Mouse (Mus musculus) left cerebral cortex, adult 8-10 months (tissue): Measurements from ENCODE around the gene Dzank1. TPM values are rescaled to one million over a fixed set of nuclear protein-coding genes. Genes with fewer than 3 reads are reported as not detected.

Experiments
- DNase-seq, 2 experiments: peaks; one replicate each; pipeline ENCODE4 v3.0.0; 2022; ENCODE audit warnings: low spot score in 2 of 2
- total RNA-seq, 4 experiments: library from RNA; stranded (reverse); gene quantifications; 2 replicates each; pipeline ENCODE4 v1.2.4; 2022

Gene Dzank1
- 100 to 1,000 TPM; 194 to 219 (median 202) TPM for total RNA-seq

DNA sequence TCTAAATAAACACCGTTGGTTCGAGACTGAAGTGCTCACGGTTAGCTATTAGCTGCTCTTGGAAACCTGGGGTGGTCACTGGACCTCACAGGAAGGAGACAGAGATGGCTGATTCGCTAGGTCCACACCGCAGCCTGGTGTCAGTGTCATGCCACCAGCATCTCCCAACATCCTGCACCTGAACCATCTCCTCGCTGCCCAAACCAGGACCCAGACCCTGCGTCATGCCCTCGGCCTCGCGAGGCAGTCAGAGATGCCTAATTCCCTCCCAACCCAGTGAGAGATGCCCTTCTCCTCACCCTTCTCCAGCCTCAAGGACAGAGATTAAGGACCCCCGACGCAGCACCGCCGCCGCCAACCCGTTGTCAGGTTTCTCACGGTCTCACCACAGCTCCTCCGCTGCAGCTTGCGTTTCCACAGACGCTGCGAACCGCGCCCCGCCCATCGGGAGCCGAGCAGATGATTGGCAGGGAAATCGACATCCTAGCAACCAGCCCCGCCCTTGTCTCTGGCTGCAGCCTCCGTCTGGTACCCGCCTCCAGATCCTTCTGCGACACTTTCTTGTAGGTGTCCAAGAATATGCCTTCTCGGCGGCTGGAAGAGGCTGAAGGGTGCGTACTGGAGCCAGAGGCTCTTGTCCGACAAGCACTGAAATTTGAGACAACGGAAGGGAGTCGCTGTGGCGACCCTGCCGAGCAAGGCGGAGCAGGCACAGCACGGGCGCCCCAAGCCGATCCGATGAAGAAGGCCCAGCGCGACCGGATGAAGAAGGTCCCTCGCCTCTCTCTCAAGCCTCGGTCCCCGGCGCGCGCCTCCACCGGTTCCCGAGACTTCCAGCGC, at the start of gene Dzank1, which contains the start of gene Polr3f:
Dzank1 (minus strand) TSS at position 434 of the 840 bp plus-strand sequence.
Polr3f (plus strand) TSS at position 738 of the 840 bp plus-strand sequence.
- DNase-seq = peak; percentile 98

- DNase-seq = peak; percentile 94 to 95
These were observed 28.8 kb upstream of the Dzank1 start, which contains the start of gene Sec23b for GRCm38 (mm10) chr2:144555820-144556552. Gene Sec23b, plus strand, starts transcription at chr2:144556229.

GRCm38 (mm10) chr2:144555286-144555819, 28.1 kb upstream of the Dzank1 start:
- no peak for DNase-seq

GRCm38 (mm10) chr2:144553905-144554304, 26.7 kb upstream of the Dzank1 start:
- DNase-seq = no peak

- DNase-seq = peak; percentile 60 to 65
These were observed 23.3 kb upstream of the Dzank1 start, which contains the start of gene Rbbp9 for GRCm38 (mm10) chr2:144550529-144550928. Gene Rbbp9, minus strand, starts transcription at chr2:144550869.

- no peak for DNase-seq
These were observed 20.3 kb upstream of the Dzank1 start for GRCm38 (mm10) chr2:144547559-144547958.

DNA sequence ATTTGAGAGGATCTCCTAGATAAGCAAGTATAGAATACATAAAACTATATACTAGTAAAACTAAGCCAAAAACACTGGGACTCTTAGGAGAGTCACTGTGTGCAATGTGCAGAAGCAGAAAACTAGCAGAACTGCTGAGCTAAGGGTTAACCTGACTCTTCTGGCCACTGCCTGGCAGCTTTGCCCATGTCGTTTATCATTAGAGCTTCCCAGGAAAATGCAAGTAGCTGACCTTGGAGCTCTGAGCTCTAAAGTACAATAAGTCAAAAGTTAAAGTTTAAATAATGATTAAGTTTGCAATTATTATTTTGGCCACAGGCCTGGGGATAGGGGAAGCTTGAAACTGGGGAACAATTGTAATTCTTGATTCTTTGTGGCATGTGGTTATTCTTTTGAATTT, 18.3 kb upstream of the Dzank1 start:
- no peak for DNase-seq

DNA sequence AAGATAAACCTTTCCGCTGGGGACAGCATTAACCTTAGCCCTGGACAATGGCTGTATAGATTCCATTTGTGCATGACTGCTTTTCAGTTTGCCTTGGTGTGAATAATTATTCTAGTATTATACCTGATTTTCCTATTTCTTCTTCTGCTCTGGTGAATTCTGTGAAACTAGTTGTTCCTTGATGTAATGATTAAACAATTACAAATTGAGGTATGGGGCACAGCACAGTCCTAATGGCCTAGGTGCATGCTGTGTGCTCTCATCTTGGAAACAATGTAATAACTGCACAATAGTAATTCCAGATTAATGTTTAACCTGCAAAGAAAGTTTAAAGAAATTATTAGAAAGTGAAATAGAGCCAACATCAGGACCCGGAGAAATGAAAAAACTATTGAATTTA, 17.8 kb upstream of the Dzank1 start:
- no peak for DNase-seq

- DNase-seq = no peak
These were observed 17.4 kb upstream of the Dzank1 start for GRCm38 (mm10) chr2:144544630-144545029.

DNA sequence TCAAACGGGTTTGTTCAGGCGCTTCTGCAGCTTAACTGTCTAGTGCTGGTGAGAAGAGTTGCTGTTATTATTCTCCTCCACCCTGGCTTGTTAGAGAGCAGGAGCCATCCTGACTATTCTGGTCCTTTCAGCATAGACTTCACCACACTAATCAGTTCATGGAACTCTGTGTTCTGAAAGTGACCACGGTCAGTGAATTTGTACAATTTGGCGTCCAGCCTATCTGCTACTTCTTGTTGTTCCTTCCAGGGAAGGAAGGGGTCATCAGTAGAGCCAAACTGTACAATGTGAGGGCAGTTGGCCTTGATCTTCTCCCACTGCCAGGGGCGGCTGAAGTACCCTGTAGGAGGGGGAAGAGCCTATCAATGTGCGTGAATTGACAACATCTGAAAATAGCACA, 16.5 kb upstream of the Dzank1 start:
- no peak for DNase-seq

DNA sequence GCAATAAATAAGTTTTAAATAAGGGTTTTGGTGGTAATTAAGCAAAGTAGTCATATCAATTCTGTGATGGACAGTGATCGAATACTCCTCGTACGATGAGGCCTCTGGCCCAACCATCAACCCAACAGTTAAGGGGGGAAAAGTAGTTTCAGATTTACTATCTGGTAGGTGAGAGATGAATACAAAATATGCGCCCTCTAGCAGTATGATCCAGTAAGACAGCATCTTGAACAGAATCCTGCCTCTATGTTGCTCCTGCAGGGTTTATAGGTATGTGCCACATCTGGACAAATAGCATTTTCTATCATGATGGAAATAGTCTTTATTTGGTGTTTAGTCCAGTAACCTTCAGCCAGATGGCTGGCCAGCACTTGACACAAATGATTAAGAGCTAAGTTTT, 14.0 kb upstream of the Dzank1 start:
- no peak for DNase-seq

DNA sequence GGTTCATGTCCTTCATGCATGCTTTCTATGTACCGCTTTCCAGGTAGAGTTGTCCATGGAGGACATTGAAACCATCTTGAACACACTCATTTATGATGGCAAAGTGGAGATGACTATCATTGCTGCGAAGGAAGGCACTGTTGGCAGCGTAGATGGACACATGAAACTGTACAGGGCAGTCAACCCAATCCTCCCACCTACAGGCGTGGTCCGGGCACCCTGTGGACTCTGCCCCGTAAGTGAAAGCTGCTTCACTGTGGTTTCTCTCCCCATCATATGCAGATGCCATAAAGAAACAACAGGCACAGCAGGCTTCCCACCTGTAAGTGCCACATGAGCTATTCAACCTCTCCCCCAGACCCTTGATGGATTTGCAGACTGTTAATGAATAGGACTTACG, 9.9 kb upstream of the Dzank1 start:
- no peak for DNase-seq

DNA sequence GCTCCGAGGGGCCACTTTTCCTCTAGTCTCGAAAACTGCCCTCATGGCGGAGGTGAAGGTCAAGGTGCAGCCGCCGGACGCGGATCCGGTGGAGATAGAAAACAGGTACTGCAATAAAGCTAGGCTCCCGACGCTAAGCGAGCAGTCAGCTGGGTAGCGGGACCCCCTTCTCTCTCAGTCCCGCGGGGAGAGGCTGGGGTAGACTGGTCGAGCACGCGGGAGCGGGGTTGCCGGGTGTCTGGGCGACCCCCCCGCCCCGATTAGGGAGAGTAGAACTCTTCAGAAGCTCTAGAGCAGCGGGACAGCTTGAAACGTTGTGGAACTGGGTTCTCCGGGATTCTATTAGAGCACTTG, 584 bp upstream of the Dzank1 start:
- no peak for DNase-seq

DNA sequence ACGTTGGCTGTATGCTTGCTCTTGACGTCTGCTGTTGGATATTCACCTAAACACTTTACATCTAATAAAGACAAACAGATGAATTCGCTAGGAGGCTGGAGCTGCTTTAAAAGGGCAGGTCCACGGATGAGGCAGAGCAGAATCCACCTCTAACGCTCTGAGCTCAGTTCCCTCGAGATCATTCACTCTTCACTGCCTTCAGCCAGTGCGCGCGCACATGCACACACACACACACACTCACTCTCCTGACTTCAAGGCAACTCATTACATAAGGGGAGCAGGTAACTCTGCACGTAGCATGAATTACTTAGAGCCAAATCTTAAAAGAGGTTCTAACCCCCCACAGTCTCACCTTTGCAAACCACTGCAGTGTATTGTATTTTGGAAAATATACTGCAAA, 1.4 kb downstream of the Dzank1 start:
- DNase-seq = no peak

GRCm38 (mm10) chr2:144519772-144520171, 7.4 kb downstream of the Dzank1 start:
- DNase-seq = no peak

DNA sequence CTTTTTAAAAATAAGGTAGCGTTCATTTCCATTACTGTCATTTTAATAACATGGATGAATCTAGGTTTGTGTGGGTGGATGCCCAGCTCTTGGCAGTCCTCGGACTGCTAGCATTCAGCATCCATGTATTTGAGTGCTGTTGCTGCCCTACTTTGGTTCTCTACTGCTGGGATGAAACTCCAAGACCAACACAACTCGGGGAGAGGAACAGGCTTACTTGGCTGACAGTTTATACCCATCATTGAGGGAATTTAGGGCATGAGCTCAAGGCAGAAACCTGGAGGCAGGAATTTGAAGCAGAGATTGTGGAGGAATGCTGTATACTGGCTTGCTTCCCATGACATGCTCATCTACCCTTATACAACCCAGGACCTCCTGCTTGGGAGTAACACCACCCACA, 12.6 kb downstream of the Dzank1 start:
- no peak for DNase-seq

GRCm38 (mm10) chr2:144502134-144502533, 25.1 kb downstream of the Dzank1 start:
- no peak for DNase-seq

GRCm38 (mm10) chr2:144489342-144489741, 37.9 kb downstream of the Dzank1 start:
- DNase-seq = no peak

- DNase-seq = no peak
These were observed 39.7 kb downstream of the Dzank1 start for GRCm38 (mm10) chr2:144487476-144487875.

- DNase-seq = no peak
These were observed 41.8 kb downstream of the Dzank1 start for GRCm38 (mm10) chr2:144485439-144485838.

DNA sequence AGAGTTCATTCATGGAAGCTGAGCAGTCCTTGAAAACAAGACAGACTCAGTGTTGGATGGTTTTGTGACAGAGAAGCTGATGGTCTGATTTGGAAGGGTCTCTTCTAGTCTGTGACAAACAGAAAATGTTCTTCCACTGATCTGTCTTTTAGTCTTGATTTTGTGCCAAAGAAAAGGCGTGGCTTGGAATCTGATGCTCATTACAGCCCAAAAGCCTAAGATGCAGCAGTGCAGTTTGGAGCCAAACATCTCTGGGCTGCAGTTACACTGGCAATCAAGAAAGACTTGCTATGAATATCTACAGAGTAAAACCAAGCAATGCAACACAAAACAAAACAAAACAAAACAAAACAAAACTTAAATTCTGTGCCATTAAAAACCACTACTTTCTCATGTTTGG, 43.1 kb downstream of the Dzank1 start:
- no peak for DNase-seq

DNA sequence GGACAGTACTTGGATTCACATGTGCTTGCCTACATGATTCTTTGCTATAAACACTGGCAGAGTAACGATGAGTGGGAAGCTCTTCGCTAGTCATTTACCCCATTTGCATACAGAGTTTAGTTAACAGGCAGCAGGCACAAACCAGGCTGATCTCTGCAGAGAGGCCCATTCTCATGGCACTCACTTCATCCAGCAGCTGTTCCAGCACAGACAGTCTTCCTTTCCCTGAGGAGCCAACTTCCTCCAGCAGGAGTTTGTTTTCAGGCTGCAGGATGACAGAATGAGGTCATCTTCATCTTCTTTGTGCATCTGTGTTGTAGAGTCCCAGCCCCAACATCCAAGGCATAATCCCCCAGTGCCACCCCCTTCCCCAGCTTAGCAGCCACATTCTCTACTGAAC, 47.8 kb downstream of the Dzank1 start:
- DNase-seq = peak in 1 of 2 experiments; percentile 69
